Mouse (Mus musculus) cerebral cortex, adult 2 months (tissue): ENCODE data around the gene Grm4.

Experiments
- WGBS: fragments of 180-500 bp; shearing (Covaris S2); methylation state at CpG from one replicate; pipeline ENCODE4 v1.1.7; 2018; 5-methylcytosine and 5-hydroxymethylcytosine counted together

Gene Grm4

DNA sequence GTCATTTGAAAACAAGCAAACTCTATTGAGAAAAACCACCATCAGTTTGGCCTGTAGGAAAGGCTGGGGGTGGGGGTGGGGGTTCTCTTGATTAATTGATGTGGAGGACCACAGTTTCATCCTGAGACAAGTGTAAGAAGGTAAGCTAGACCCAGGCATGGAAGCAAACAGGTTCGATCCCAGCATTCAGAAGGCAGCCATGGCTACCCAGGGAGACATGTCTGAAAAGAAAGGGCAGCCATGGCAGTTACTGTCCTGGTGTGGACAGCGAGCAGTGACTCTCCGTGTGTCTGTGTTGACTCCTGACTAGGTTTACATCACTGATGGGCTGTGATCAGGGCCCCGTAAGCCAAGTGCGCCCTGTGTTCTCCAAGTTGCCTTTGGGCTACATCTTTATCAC is at the start of gene Grm4:
TSS of gene Grm4 (minus strand) at position 101 of the 400 bp plus-strand sequence.
- 84% methylated on average over 5 of the region's 5 CpGs for WGBS

GRCm38 (mm10) chr17:27568228-27568627 is 47.0 kb upstream of the Grm4 start:
- WGBS = 77% methylated on average over 5 of the region's 5 CpGs

- WGBS = under 1% methylated on average over 13 of the region's 13 CpGs
Measured at GRCm38 (mm10) chr17:27565942-27566267, 44.7 kb upstream of the Grm4 start.

- WGBS = 1% methylated on average over 58 of the region's 58 CpGs
Measured at GRCm38 (mm10) chr17:27565163-27565941, 44.1 kb upstream of the Grm4 start, which contains the start of gene AI413582. Gene AI413582, minus strand, starts transcription at chr17:27565756.

GRCm38 (mm10) chr17:27564391-27565162 is 43.4 kb upstream of the Grm4 start:
- WGBS = 19% methylated on average over 20 of the region's 20 CpGs

DNA sequence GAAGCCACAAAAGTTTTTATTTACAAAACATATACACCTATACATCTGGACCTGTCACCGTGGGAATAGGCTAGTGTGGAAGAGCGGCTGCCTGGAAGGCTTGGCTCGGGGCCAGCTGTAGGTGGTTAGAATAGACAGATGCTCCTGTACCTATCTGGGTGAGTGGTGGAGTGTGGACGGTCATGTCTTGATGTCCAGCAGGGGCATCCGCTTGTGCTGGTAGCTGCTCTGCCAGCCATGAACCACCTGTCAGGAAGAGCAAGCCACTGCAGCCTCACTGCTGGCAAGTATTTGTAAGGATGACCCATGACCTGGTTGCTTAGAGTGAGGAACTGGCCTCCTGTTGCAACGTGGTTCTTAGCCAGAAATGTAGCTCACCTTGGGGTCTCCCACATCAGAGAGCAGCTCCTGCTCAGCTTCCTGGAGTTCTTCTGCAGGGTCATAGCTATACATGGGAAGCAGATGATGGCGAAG is 42.6 kb upstream of the Grm4 start:
- WGBS = 61% methylated on average over 7 of the region's 7 CpGs

DNA sequence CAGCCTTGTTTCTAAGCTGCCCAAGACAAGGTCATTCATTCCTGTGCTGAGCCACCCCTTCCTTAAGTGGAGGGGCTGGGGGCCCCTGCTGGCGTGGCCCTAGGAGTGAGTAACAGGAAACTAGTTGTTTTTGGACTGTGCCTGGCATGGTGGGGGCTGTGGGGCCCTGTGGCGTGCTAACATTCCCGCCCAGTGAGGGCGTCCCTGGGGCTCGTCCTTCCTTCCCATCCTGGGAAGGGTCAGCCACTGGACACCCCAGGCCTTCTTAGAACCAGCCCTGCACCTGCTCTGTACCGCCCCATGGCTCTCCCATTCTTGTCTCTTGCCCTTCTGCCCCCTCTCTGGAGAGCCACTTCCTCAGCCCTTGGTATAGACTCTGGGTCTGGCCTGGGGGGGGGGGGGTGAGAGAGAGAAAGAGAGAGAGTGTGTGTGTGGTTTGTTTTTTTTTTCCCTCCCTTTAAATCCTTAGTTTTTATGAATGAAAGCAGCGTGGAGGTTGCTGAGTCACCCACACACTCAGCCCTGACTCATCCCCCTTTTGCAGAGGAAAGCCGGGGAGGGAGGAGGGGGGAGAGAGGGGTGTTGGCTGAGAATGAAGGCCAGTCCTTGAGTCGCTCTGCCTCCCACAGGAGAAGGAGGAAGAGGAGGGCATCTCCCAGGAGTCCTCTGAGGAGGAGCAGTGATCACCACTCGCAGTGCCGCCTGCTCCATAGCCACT is 40.8 kb upstream of the Grm4 start:
- WGBS = 42% methylated on average over 11 of the region's 11 CpGs

- WGBS = 76% methylated on average over 13 of the region's 13 CpGs
Measured at GRCm38 (mm10) chr17:27560926-27561480, 39.8 kb upstream of the Grm4 start.

GRCm38 (mm10) chr17:27559596-27559995 is 38.4 kb upstream of the Grm4 start:
- WGBS = 86% methylated on average over 12 of the region's 12 CpGs

DNA sequence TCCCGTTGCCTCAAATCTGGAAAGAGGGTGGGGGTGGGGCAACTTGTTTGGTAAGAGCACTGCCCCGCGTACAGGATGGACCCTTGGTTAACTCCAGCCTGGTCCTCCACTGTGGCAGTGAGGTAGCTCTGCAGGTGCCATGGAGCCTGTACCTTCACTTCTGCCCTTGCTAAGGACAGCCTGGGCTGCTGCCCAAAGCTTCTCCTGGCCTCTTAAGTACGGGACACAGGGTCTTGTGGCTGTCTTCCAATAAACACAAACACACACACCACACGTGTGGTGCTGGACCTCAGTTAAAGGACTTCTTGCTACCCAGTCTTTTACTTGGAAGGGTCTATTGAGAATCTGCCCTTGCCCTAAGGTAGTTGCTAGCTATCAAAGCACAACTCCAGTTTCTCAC is 37.6 kb upstream of the Grm4 start:
- WGBS = 50% methylated on average over 5 of the region's 5 CpGs

GRCm38 (mm10) chr17:27557927-27558661 is 36.9 kb upstream of the Grm4 start:
- WGBS = 30% methylated on average over 14 of the region's 14 CpGs

DNA sequence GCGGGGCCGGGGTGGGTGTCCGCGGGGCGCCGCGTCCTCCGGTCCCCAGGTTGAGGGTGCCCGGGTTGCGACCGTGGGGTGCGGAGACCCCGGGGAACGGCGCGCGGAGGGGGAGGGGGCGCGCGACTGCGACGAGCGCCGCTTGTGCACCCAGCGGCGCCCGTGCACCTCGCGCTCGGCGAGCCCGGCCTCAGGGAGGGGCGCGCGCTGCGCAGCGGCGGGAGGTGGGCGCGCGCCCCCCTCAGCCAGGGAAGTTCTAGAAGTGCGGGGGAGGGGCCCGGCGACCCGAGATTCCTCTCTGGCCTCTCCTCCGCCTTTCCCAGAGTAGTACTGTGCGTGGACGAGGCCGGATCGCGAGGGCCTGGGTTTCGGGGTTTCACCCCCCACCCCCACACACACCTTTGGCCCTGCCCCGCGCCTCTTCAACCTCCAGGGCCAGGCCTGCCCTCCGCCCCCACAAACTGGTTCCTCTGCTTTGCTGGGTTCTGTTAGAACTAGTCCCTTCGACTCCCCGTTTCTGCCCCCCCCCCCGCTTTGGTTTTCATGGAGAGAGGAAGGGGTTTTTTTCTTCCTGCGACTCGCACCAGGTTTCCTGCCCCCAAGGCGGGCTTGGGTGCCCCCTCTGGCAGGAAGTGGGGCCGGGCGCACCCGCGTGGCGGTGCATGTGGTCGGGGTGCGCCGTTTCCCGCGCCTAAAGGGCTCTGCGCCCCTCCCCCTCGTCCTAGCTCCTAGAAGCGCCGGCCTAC is 36.2 kb upstream of the Grm4 start:
- WGBS = 2% methylated on average over 73 of the region's 75 CpGs

- WGBS = under 1% methylated on average over 79 of the region's 79 CpGs
Measured at GRCm38 (mm10) chr17:27556315-27557011, 35.3 kb upstream of the Grm4 start, which contains the start of gene Hmga1. Gene Hmga1, plus strand, starts transcription at chr17:27556497.

DNA sequence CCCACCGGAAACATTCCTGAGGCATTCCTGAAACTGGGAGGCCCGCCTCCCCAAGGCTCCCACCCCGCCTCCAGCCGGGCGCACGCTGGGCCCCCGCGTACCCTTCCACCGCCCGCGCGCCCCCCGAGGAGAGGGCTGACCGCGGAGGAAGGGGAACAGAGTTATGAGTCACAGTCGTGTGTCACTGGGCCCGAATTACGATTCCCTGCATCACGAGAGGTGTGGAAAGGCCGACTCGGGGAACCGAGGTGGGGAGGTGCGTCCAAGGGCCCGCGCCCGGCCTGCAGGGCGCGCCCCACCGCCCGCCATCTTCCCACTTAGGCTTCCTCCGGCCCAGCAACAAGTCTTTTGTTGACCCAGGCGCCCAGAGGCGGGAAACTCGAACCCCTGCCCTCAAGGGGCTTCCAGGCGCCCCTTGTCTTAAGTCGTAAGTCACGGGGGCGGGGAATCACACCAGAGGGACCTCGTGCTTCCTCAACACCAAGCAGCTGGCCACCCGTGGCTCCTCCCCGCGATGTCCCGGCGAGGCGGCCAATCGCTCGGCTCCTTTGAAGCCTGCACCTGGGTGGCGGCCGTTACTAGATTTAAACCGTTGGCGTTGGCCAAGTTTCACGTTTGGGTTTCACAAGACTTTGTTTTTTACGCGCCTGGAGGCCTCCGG is 34.4 kb upstream of the Grm4 start:
- under 1% methylated on average over 55 of the region's 55 CpGs for WGBS

DNA sequence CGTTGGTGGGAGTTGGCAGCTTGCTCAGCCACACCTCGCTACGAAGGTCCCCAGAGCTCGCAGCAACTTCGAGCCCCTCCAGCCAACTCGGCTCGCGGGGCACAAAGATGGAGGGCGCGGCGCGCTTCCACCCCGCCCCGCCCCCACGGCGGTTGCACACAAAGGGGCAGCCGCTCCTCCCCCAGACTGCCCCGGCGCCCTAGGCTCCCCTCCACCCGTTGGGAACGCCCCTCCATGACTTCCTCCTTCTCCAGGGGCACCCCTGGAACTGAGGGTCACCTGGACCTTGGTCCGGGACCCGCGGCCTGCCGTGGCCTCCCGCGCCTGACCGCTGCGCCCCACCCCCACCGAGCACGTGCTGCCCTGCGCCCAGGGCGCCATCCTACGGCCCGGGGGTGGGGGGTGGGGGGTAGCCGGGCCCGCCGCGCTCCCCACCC is 33.9 kb upstream of the Grm4 start:
- 12% methylated on average over 38 of the region's 39 CpGs for WGBS

DNA sequence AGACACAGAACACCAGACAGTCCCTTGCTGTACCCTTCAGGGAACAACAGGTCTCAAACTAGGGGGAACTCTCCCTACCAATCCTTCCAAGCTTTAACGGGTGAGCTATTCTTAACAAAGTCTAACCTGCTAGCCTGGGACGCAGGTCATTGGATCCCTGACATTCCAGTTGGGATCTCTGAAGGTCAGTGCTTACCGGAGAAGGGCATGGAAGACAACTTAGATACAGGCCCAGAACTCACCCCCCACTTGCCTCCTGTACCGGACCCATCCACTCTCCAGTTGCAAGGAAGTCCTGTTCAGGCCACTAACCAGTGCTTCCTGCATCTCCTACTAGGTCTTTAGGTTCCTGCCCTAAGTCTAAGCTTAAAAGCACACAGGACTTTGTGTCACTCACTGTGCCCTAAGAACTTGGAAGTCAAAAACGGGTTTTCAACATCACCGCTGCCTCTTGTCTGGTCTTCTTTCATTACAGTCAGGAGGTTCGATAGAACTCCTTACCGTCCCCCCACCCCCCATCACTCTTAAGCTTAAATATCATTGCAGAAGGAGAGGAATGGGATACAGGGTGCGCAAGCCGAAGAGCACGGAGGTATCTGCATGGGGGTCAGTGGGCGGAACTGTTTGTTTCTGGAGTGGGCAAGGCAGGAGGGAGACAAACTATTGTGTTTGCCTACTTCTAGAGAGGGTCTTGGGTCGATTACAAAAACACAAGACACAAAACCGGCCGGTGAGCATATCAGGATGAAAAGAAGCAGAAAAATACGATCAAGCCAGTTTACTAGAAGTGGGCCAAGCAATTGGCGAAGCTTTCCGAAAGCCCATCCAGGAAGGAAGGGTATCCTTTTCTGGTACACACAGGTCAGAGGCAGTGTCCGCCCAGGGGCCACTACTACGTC is 33.1 kb upstream of the Grm4 start:
- WGBS = 83% methylated on average over 20 of the region's 20 CpGs

- WGBS = 70% methylated on average over 23 of the region's 23 CpGs
Measured at GRCm38 (mm10) chr17:27552215-27553201, 31.3 kb upstream of the Grm4 start.
